Mouse (Mus musculus) left cerebral cortex, postnatal 4 days (tissue): ENCODE measurements around the gene Npm1. TPM values are rescaled to one million over a fixed set of nuclear protein-coding genes. Genes with fewer than 3 reads are reported as not detected.

Source experiments
- DNase-seq: peaks from one replicate; pipeline ENCODE4 v3.0.0-alpha.2; 2022
- intact Hi-C: fragments of 180-260 bp; cut with DNase I; formaldehyde crosslinking; loops from one replicate; pipeline ENCODE4 v1.15.1; 2025
- total RNA-seq, 2 experiments: library from RNA; stranded (reverse); gene quantifications; 2 replicates each; pipeline ENCODE4 v1.2.3; 2021

The Npm1 gene
- 100 to 1,000 TPM; 303 to 338 TPM for total RNA-seq

DNA sequence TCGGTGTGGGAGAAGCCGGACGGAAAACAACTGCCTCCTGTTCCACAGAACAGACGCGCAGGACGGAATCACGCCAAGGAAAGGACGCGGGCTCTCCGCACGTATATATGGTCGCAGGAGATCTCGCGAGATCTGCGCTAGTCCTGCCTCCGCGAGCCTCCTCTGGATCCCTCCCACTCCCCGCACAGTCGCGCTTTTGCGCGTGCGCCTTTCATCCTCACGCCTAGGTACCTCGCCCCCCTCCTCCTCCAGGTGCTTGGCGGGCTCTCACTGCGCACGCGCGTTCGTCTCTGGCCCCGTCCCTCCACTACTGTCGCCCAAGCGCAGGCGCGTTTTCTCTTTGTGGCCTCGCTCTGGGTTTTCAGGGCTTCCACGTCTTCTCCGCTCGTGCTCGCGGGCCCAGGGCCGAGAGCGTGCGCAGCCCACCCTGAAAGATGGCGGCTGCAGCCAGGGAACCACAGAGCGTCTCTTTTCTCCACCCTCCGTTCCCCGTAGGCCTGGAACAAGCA is at the start of gene Npm1:
TSS of gene Npm1 (minus strand) at position 209 of the 509 bp plus-strand sequence.
- DNase-seq, result peak; percentile 100
- intact Hi-C loops, result no loop called here

GRCm38 (mm10) chr11:33207411-33207810 is 44.4 kb upstream of the Npm1 start:
- intact Hi-C loops, result no loop called here

DNA sequence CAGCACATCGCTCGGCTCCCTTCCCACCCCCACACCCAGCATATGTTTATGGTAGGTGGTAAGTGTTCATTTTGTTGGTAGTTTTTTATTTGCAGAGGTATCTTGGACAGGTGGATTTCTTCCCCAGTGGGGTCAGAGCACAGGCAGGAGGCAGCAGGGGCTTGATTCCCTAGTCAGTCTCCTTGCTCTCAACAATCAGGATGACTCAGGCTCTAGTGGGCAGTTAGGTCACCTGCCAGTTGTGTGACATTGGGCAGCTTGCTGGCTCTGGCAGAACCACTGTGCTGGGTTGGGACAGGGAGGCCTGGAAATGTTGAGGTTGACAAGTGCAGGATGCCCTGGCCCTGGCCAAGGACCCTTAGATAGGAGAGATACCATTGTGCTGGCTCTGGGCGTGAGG is 42.0 kb upstream of the Npm1 start:
- intact Hi-C loops, result no loop called here
- no peak for DNase-seq

More at GRCm38 (mm10) chr11:33207411-33207810, 44.4 kb upstream of the Npm1 start:
- no peak for DNase-seq

- intact Hi-C loops, result no loop called here
- DNase-seq, result no peak
Observed at GRCm38 (mm10) chr11:33204329-33204705, 41.3 kb upstream of the Npm1 start.

DNA sequence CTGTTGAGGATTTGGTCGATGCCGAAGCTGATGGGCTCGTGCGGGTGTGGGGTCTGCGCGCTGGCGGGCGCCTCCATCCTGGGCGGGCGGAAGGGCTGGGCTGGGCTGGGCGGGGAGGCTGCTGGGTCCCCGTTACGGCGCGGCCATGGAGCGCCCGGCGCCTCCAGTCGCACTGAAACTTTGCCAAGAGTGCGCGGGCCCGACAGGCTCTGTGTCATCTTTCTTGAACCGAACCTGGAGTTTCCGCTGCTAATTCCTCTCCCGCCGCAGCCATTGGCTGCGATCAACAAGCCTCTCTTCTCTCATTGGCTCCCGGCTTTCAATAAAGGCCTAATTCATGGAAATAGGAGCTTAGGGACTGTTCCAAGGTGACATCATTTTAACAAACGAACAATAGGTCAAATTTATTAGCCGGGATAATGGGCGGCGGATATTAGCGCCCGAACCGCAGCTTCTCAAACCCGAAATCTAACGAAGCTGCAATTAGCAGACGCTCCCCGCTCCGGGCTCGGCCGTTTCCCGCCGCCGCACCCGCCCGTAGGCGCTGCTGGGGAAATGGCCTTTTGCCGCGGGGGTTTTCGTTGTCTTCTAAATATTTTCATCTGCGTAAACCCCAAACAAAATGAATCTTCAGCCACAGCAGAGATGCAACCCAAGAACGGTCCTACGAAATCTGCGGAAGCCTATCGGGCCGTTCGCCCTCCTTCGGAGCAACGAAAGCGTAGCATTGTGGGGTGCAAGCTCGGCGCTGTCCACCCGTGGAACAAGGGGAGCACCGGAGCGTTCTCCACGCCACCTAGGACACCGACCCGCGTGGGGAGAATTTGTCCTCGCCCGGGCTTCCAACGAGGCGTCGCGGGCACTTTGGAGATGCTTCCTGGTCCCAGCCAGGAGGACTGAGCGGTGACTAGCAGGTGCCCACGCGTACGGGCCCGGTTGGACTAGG is 40.6 kb upstream of the Npm1 start, which contains the start of gene Tlx3:
TSS of gene Tlx3 (minus strand) at position 207 of the 946 bp plus-strand sequence.
- peak; percentile 86 for DNase-seq
- intact Hi-C loops, result no loop called here

- DNase-seq, result no peak
- intact Hi-C loops, result no loop called here
Observed at GRCm38 (mm10) chr11:33202972-33203371, 40.0 kb upstream of the Npm1 start.

DNA sequence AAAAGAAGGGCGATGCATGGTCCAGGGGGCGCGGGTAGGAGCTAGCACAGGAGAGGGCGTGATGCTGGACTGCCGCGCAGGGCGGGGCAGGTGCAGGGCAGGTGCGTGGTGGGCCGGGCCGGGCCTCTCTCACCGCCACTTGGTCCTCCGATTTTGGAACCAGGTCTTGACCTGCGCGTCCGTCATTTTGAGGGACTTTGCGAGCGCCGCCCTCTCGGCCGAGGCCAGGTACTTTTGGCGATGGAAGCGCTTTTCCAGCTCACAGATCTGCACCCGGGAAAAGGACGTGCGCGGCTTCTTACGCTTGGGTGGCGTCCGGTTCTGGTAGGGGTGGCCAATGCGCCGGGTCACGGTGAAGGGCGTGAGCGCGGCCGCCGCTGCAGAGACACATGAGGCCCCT is 39.3 kb upstream of the Npm1 start:
- intact Hi-C loops, result no loop called here
- DNase-seq, result peak; percentile 54

DNA sequence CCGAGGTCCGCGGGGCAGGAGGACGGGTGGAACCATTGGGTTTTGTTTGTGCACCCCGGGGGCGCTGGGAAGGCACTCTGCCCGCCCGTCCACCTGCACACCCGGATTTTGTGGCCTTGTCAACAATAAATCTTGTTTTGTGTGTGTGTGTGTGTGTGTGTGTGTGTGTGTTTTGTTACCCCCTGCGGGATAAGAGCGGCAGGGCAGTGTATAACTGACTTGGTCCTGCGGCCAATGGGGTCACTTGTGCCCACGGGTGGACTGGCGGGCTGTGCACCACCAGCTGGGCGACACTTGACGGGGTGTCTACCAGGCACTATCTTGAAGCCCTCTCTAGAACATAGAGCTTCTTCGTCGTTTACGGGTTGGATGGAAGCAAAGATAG is 38.6 kb upstream of the Npm1 start:
- intact Hi-C loops, result no loop called here
- DNase-seq, result peak; percentile 17

GRCm38 (mm10) chr11:33200764-33201625 is 38.0 kb upstream of the Npm1 start:
- intact Hi-C loops, result no loop called here

GRCm38 (mm10) chr11:33199906-33200763 is 37.1 kb upstream of the Npm1 start:
- intact Hi-C loops, result no loop called here
- DNase-seq, result peak; percentile 32

More at GRCm38 (mm10) chr11:33200764-33201625, 38.0 kb upstream of the Npm1 start:
- DNase-seq, result peak; percentile 47

- intact Hi-C loops, result no loop called here
- no peak for DNase-seq
Observed at GRCm38 (mm10) chr11:33199117-33199514, 36.1 kb upstream of the Npm1 start.

DNA sequence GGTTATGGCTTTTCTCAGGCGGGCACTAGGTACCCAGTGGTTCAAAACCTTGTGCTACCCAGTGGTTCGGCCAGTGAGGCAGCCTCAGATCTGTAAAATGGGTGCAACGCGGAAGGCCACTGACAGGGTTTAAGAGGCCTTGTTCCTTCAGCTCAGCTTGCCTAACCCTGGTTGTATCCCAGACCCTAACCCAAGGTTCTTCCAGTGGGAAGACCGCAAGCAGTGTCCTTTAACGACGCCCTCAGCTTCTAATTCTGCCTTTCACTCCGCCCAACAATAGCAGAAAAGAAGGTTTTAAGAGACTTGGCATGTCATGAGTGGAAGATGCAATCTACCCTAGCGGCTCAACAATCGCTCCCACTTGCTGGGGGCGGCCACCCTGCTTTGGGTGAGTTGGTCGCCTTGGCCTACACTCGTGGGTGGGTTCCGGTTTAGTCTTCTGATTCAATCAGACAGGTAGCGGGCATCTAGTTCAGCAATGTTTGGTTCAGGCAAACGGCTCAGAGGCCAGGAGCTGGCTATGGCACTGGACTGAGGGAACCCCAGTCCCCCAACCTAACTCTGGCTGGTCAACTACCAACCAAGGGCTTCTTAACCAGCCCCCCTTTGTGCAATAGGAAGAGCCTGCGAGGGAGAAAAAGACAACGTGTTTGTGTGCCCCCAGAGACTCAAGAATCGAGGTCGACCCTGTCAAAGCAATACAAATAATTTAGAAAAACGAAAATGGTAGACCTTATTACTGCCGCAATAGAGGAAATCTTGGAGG is 35.5 kb upstream of the Npm1 start:
- DNase-seq, result no peak

GRCm38 (mm10) chr11:33197673-33198072 is 34.7 kb upstream of the Npm1 start:
- intact Hi-C loops, result no loop called here
- peak; percentile 46 for DNase-seq

More for the DNA sequence above, 35.5 kb upstream of the Npm1 start:
- intact Hi-C loops, result no loop called here

- intact Hi-C loops, result no loop called here
Observed at GRCm38 (mm10) chr11:33197133-33197514, 34.1 kb upstream of the Npm1 start.

GRCm38 (mm10) chr11:33196447-33197132 is 33.6 kb upstream of the Npm1 start:
- DNase-seq, result no peak

More at GRCm38 (mm10) chr11:33197133-33197514, 34.1 kb upstream of the Npm1 start:
- DNase-seq, result no peak

DNA sequence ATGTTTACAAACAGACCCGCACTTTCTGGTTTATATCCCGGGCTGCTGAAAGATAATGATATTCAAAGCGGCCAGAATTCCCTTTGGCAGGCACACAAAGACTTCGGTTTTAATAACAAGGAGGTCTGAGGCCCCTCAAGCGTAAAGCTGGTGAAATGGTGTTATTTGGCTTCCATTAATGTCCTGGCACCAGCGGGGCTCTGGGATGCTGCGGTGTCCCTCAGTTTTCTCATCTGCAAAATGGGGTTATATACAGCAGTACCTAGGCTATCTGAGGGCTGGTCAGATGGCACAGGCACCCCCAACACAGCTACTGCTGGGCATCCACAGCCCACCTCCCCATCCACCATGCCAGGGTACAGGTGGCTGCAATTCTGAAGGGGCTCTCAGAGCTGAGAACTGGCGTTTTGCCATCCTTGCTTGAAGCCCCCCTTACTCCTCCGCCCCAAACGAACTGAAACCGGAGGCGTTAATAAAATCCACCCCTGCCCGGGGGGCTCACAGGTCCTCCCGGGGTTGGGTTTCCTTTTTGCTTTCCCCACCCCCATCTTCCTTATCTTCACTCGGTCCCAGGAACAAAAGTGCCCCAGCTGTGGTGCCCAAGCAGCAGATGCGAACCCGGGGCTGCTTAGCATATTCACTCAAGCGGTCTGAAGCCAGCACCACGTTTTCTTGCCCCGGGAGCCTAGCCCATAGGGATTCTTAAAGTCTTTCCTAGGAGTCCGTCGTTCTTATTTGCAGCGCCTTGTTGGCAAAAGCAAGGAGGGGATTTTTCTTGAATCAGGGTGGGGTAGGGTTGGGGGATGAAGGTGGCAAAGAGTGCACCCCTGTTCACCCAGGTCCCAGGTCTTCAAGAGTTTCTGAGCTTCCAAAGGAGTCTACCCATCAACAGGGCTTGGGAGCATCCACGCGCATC is 32.8 kb upstream of the Npm1 start:
- peak; percentile 35 for DNase-seq
- intact Hi-C loops, result no loop called here

More at GRCm38 (mm10) chr11:33196447-33197132, 33.6 kb upstream of the Npm1 start:
- intact Hi-C loops, result no loop called here

GRCm38 (mm10) chr11:33195061-33195460 is 32.1 kb upstream of the Npm1 start:
- DNase-seq, result no peak
- intact Hi-C loops, result no loop called here

DNA sequence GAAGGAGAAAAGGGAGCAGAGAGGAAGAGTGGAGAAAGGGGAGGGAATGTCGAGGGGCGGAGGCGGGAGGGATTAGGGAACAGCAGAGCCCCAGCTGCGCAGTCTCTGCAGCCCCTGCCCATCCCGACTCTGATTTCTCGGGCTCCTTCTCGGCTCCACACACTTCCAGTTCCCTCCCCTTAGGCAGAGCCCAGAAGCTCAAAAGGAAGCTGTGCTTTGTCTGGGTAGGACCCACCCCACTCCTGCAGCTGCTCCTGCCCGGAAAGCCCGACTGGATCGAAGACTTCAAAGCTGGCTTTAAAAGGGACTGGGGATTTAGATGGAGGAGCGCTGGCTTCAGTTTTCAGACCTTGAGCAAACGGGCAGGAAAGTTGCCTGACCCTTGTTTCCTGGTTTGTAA is 30.7 kb upstream of the Npm1 start:
- DNase-seq, result no peak
- intact Hi-C loops, result no loop called here
